Mouse (Mus musculus) lung, postnatal 0 days (tissue): ENCODE data around the gene Hoxa5.

Source experiments
- CTCF ChIP-seq: IDR thresholded peaks from 2 replicates; pipeline ENCODE4 v1.5.1; 2016; ENCODE audit warnings: antibody characterized with exemption, mild to moderate bottlenecking
- EP300 ChIP-seq: IDR thresholded peaks from 2 replicates; pipeline ENCODE4 v1.6.1; 2016; ENCODE audit warnings: antibody characterized with exemption, mild to moderate bottlenecking, control low read depth

DNA sequence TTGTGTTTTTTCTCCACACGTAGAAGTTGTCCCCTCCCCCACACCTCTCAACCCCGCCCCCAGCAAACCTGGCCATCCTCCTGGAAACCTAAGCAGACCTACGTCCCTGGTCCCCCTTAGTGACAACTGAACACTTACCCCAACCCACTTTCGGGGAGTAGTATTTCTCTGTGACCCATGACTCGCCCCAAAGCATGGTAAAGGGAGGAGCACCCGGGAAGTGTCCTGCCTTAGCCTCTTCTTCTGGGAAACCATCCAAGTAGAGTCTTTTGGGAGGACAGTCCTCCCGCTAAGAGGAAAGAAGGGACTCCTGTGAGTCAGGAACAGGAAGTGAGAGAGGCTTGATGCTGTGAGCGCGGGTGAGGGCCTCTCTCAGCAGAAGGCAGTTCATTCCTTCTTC lies 44.4 kb downstream of the Hoxa5 start:
- TF ChIP-seq EP300, result no peak
- no peak for TF ChIP-seq CTCF
